Mouse (Mus musculus): Measurements from ENCODE around the gene Hunk. TPM values are rescaled to one million over a fixed set of nuclear protein-coding genes. Genes with fewer than 3 reads are reported as not detected.

The Hunk gene
- polyA plus RNA-seq, 1 experiment, result 0.37 TPM

DNA sequence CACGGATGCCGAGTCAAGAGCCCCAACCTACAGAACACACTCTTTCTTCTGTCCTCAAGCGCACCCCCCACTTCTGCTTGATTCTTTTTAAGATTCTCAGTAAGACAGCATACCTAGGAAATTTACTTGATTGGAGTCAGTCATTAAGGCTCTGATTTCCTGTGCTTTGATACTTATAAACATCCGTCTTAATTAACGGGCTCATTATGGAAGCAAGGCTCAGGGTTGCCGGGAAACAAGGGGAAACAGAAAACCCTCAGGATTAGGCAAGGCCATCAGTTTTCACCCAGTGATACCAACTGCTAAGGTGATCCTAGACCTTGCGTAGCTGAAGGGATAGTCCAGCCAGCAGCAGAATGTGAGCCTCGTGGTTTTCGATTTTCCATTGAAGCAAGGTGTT lies 162.2 kb downstream of the Hunk start:
- H3K4me2 ChIP-seq (ENCODE audit: low read depth), result no peak overlapping the region
- no peak for TF ChIP-seq CEBPB (IDR thresholded peaks at IDR 0.05; ENCODE audit: insufficient read depth, poor library complexity, severe bottlenecking)
- TF ChIP-seq MYOD1 (IDR thresholded peaks at IDR 0.05; ENCODE audit: control insufficient read depth in 1 of 3, insufficient read length in 2 of 3, low read depth in 2 of 3), result no peak
- TF ChIP-seq E2F4 (IDR thresholded peaks at IDR 0.05; ENCODE audit: insufficient read depth), result no peak
- no peak for TF ChIP-seq POLR2AphosphoS2 (IDR thresholded peaks at IDR 0.05; ENCODE audit: insufficient read length, low read depth)
- no peak for TF ChIP-seq SRF (IDR thresholded peaks at IDR 0.05; ENCODE audit: control insufficient read depth, insufficient read length, low read depth)
- no peak for TF ChIP-seq USF1 (IDR thresholded peaks at IDR 0.05; ENCODE audit: low read depth)
- H3K79me2 ChIP-seq (ENCODE audit: control insufficient read depth, insufficient read depth), result no peaks in the 10 kb centered on the region
- no peak overlapping the region for H3ac ChIP-seq (ENCODE audit: control insufficient read depth, insufficient read length)
- H3K4me3 ChIP-seq, result no peak overlapping the region
- no peaks in the 10 kb centered on the region for H3K27me3 ChIP-seq (ENCODE audit: control insufficient read depth, insufficient read depth, insufficient read length)
- no peaks in the 10 kb centered on the region for H3K36me3 ChIP-seq (ENCODE audit: control insufficient read depth, insufficient read depth)

Other genes starting within 250 kb of the Hunk start
- 2.2 TPM for gene Tiam1, start 242.2 kb upstream of the Hunk start, polyA plus RNA-seq (2012; fragmentation: generic; extraction: Trizol)
- gene Sod1, start 165.3 kb upstream of the Hunk start, polyA plus RNA-seq (2012; fragmentation: generic; extraction: Trizol), result 551 TPM
- 14.1 TPM for gene Scaf4, start 101.5 kb upstream of the Hunk start, polyA plus RNA-seq (2012; fragmentation: generic; extraction: Trizol)